Mouse (Mus musculus): ENCODE data around the gene Slc39a9.

Slc39a9 gene

DNA sequence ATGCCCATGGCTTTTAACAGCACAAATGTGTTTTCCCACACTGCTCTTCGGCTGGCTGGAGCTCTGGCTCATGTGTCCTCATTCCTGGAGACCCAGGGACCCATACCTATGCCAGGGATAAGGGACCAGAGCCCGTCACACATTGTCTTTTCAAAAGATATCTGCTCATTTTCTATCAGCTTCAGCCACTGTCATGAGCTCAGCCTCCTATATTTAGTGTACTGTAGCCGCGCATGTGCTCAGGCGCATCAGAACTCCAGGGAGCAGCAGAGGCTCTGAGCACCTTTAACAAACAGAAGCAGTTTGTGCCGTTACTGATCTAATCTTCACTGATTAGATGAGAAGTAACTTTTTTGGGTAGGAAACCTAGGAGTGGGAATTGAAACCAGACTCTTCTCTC, 72.2 kb downstream of the Slc39a9 start:
- no peak for DNase-seq (ENCODE audit: extremely low read depth, low read depth, low spot score)

- DNase-seq (ENCODE audit: extremely low read depth, low read depth, low spot score): no peak
Observed at GRCm38 (mm10) chr12:80719141-80719540, 75.5 kb downstream of the Slc39a9 start.

DNA sequence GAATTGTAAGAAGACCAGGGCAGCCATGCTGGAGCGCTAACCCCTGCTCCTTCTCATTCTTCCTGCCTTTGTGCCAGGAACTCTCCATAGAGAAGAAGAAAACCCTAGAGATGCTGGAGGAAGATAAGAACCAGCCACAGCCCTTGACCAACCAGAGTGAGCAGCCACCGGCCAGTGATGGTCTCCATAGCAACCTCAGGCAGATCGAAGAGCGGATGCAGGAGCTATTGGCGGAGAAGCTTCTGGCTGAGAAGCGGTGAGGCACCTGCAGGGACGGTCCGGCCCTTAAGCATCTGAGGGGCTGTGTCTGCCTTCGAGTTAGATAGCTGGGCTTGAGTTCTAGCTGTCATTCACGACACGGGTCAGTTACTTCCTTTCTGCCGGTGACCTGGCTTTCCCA, 76.8 kb downstream of the Slc39a9 start:
- DNase-seq (ENCODE audit: extremely low read depth, low read depth, low spot score): no peak

DNA sequence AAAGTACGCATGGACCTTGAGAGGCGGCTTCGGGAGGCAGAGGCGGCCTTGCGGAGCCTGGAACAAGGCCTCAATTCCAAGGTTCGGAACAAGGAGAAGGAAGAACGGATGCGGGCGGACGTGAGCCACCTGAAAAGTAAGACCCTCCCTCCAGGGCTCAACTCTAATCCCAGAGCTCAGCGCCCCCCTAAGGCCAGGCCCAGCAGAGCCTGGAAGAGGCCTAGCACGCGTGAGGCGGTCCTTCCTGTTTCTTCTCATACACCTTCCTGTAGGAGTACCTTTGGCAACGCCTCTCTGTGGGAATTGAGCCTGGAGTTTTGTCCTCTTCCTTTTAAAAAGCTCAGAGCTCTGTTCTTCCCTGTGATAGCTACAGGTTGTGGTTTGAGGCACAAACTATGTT, 77.8 kb downstream of the Slc39a9 start:
- DNase-seq (ENCODE audit: extremely low read depth, low read depth, low spot score): no peak

- DNase-seq (ENCODE audit: extremely low read depth, low read depth, low spot score): no peak
Observed at GRCm38 (mm10) chr12:80724853-80725559, 81.3 kb downstream of the Slc39a9 start.

GRCm38 (mm10) chr12:80728207-80728606, 84.5 kb downstream of the Slc39a9 start:
- DNase-seq (ENCODE audit: extremely low read depth, low read depth, low spot score): no peak

- no peak for DNase-seq (ENCODE audit: extremely low read depth, low read depth, low spot score)
Observed at GRCm38 (mm10) chr12:80728814-80729213, 85.1 kb downstream of the Slc39a9 start.

GRCm38 (mm10) chr12:80729758-80730530, 86.3 kb downstream of the Slc39a9 start:
- peak; percentile 19 for DNase-seq (ENCODE audit: extremely low read depth, low read depth, low spot score)

DNA sequence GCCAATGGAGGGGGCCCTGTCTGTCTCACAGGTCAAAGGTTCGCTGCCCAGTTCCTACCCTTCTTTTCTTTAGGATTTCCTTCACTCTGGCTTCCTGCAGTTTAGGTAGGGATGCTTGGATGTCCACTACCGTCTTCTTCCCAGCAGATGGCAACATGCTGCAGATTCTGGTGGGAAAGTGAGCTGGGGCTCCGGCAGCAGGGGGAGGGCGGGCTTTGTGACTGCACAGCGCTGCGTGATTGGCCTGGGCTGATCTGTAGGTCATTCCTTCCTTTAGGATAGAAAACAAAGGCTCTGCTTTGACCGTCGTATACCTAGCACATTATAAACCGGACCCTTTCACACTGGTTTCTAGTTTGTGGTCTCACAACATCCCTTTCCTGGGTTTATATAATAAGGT, 86.9 kb downstream of the Slc39a9 start:
- DNase-seq (ENCODE audit: extremely low read depth, low read depth, low spot score): no peak
